Mouse (Mus musculus): Measurements from ENCODE around the gene Far2.

Far2 gene

DNA sequence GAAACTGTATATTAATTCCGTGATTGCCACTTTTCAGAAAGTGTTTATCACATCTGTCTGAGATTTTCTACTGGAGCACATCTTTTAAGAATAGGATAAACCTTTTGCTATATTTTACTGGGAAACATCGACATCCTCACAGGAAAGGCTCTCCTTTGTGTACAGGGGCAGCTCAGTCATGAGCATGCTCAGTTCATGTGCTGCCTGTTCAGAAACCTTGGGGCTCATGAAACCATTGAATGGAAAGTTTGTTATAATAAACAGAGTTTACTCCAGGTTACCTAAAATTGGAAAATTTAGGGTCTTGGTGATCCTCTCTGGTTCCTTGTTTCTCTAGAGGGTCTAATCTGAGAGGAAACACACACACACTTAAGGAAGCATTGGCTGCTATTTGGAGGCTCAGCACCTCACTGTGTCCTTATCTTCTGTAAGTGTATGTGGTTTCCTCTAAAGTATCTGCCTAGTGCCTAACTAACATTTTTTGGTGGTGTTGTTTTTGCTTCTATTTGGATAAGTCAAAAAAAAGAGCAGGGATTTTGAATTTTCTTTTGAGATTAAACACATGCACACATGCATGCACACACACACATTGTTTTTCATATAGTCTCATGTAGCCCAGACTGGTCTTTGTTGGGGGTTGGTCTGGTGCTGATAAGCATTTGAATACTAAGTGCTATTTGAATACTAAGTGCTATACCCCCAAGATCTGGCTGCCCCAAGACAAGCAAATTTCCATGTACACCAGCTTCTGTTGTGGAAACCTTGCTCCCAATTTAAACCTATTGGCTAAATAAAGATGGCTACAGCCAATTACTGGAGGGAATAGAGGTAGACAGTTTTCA lies 171.4 kb downstream of the Far2 start:
- in situ Hi-C loops (cut with MboI): loop anchor here (25.0 kb wide), 1 partner anchor 694 kb away; no protein-coding TSS in a partner anchor

DNA sequence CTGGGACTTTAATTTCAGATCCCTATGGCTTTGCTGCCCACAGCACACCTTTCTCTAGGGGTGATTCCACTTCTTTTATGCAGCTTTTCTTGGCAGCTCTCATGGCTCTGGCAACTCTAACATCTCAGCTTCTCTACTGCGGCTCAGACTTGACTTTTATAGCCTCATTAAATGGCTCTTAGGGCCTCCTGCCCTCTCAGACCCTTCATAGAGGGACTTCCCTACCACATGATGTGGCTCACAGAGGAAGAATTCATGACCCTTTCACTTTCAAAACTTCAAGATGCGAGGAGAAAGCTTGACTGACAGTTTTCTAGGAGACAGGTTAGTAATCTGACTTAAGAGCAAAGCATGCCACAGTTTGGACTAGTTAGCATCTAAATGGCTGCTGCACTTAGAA lies 175.6 kb downstream of the Far2 start:
- in situ Hi-C loops (cut with MboI): loop anchor here (25.0 kb wide), 1 partner anchor 690 kb away; no protein-coding TSS in a partner anchor

DNA sequence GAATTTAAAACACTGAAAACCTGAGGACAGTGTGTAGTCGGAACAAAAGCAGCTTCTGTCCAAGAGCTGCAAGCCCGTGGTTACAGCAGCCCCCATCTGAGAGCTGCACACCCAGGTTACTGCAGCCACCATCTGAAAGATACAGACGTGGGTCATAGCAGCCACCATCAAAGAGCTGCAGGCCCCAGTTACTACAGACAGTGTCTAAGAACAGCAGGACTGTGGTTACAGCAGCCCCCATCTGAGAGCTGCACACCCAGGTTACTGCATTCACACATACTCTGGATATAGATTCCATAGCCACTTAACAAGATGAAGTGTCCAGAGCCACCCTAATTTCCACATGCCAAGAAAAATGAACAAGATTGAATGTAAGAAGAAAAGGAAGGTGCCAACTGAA lies 180.5 kb downstream of the Far2 start:
- in situ Hi-C loops (cut with MboI): no loop called here

All from mature B cell (primary cell).